Mouse (Mus musculus) stomach, embryonic 15.5 days (tissue): ENCODE data around the gene Wdr62. TPM values are rescaled to one million over a fixed set of nuclear protein-coding genes. Genes with fewer than 3 reads are reported as not detected.

Experiments
- ATAC-seq: fragments of 200-750 bp; cut with Nextera tagmentation; 2 replicates; pipeline ENCODE4 v1.8.0; 2017; ENCODE audit warnings: low read depth, moderate number of reproducible peaks, moderate TSS enrichment; ENCODE audit not compliant: insufficient read depth, low FRiP score
- H3K27ac ChIP-seq: fragments of 300-500 bp; sonication (generic); 2 replicates; pipeline ENCODE4 v1.5.1; 2015; ENCODE audit warnings: mild to moderate bottlenecking, inconsistent platforms
- H3K27me3 ChIP-seq: fragments of 300-500 bp; sonication (generic); replicated peaks from 2 replicates; pipeline ENCODE4 v1.6.1; 2015; ENCODE audit warnings: inconsistent platforms
- H3K36me3 ChIP-seq: fragments of 300-500 bp; sonication (generic); 2 replicates; pipeline ENCODE4 v1.6.1; 2015; ENCODE audit warnings: inconsistent platforms
- H3K4me1 ChIP-seq: fragments of 300-500 bp; sonication (generic); 2 replicates; pipeline ENCODE4 v1.6.1; 2015; ENCODE audit warnings: inconsistent platforms
- H3K4me2 ChIP-seq: fragments of 300-500 bp; sonication (generic); 2 replicates; pipeline ENCODE4 v1.6.1; 2015; ENCODE audit warnings: mild to moderate bottlenecking, inconsistent platforms
- H3K4me3 ChIP-seq: fragments of 300-500 bp; sonication (generic); replicated peaks from 2 replicates; pipeline ENCODE4 v1.5.1; 2015; ENCODE audit warnings: inconsistent platforms
- H3K9ac ChIP-seq: fragments of 300-500 bp; sonication (generic); 2 replicates; pipeline ENCODE4 v1.6.1; 2015; ENCODE audit warnings: inconsistent platforms
- H3K9me3 ChIP-seq: fragments of 300-500 bp; sonication (generic); 2 replicates; pipeline ENCODE4 v1.6.1; 2016; ENCODE audit warnings: inconsistent platforms
- WGBS: fragments of 180-500 bp; shearing (Covaris S2); methylation state at CpG from one replicate; pipeline ENCODE4 v1.1.7; 2015; 5-methylcytosine and 5-hydroxymethylcytosine counted together
- polyA plus RNA-seq: library from polyadenylated mRNA; unstranded; fragments of >200 nt; fragmentation: Nextera tagmentation; extraction: Ambion mirVana; gene quantifications from 2 replicates; pipeline ENCODE4 v1.2.1, GENCODE M21; 2015

Wdr62 gene
- polyA plus RNA-seq, 1 experiment from 2014 or later = 5.3 TPM

DNA sequence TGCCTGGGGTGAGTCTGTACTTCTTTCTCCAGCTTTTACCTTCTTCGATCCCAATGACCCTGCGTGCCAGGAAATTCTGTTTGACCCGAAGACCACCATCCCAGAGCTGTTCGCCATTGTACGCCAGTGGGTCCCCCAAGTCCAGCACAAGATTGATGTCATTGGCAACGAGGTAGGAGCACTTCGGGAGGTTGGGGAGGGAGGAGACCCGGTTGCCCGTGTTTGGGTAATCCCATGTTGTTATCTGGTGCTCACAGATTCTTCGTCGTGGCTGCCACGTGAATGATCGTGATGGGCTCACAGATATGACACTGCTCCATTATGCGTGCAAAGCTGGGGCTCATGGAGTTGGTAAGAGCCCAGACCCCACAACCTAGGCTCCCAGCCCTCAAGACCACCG, 16.6 kb upstream of the Wdr62 start:
- no peak for ATAC-seq
- H3K27ac ChIP-seq = no peak overlapping the region
- H3K9ac ChIP-seq = no peak overlapping the region
- peaks cover 6% of the 10 kb centered on the region; the same call in 1 of the 2 replicates for H3K36me3 ChIP-seq
- 88% methylated on average over 15 of the region's 15 CpGs for WGBS
- no peak overlapping the region for H3K4me2 ChIP-seq
- 0 out of 2 replicates have a peak, but pooled peaks cover 7% of the 10 kb centered on the region for H3K4me1 ChIP-seq
- no peak overlapping the region for H3K4me3 ChIP-seq
- H3K9me3 ChIP-seq = no peaks in the 10 kb centered on the region
- no peaks in the 10 kb centered on the region for H3K27me3 ChIP-seq

DNA sequence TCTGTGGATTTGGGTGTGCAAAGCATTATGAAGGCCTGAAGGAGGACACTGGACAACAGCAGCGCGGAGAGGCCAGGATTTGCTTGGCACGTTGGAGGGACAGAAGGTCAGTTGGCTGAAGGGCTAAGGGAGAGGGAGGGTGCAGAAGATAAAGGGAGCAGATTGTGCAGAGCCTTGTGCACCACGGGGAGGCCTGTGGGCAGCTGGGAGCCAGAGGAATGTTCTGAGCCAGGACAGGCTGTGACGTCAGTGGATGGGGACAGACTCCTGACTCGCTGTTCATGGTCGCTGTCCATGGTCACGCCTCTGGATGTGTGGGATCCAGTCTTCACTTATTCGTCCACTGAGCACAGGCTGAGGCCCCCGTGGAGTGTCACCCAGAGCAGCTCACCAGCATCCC, 14.9 kb upstream of the Wdr62 start:
- no peak for ATAC-seq
- Histone ChIP-seq H3K4me1 (0 out of 2 replicates have a peak, but pooled peaks cover 11% of the 10 kb centered on the region), H3K4me3 (no peak overlapping the region), H3K27ac (no peak overlapping the region), H3K9me3 (no peaks in the 10 kb centered on the region), H3K9ac (no peak overlapping the region), H3K27me3 (no peaks in the 10 kb centered on the region), H3K36me3 (peaks cover 3% of the 10 kb centered on the region; the same call in 1 of the 2 replicates), H3K4me2 (no peak overlapping the region)
- 65% methylated on average over 10 of the region's 10 CpGs for WGBS

DNA sequence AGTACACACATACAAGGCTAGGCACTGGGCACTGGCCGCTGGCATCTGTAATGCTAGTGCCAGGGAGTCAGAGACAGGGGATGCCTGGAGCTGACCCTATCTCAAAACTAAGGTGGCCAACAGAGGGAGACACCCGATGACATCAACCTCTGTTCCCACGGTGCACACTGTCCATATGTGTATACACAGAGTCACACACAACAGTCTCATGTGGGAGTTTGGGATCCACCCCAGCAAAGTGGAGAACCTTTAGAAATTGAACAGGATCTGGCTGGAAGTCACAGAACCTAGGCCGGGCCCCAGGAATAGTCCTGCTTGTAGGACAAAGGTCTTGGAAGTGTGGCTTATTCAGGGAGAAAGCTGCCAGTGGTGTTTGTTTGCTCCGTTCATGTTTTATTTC, 14.1 kb upstream of the Wdr62 start:
- ATAC-seq = no peak
- Histone ChIP-seq H3K36me3 (peaks cover 3% of the 10 kb centered on the region; the same call in 1 of the 2 replicates), H3K4me2 (no peak overlapping the region), H3K27me3 (no peaks in the 10 kb centered on the region), H3K4me1 (0 out of 2 replicates have a peak, but pooled peaks cover 11% of the 10 kb centered on the region), H3K27ac (no peak overlapping the region), H3K4me3 (no peak overlapping the region), H3K9me3 (no peaks in the 10 kb centered on the region), H3K9ac (no peak overlapping the region)
- 88% methylated on average over 5 of the region's 5 CpGs for WGBS

- no peaks in the 10 kb centered on the region for H3K9me3 ChIP-seq
- WGBS = 77% methylated on average over 13 of the region's 13 CpGs
- H3K4me2 ChIP-seq = no peak overlapping the region
- peaks cover 3% of the 10 kb centered on the region; the same call in 1 of the 2 replicates for H3K36me3 ChIP-seq
- H3K4me3 ChIP-seq = no peak overlapping the region
- ATAC-seq = no peak
- 0 out of 2 replicates have a peak, but pooled peaks cover 11% of the 10 kb centered on the region for H3K4me1 ChIP-seq
- no peaks in the 10 kb centered on the region for H3K27me3 ChIP-seq
- H3K27ac ChIP-seq = no peak overlapping the region
- H3K9ac ChIP-seq = no peak overlapping the region
Measured at GRCm38 (mm10) chr7:30293795-30294194, 13.6 kb upstream of the Wdr62 start.

GRCm38 (mm10) chr7:30291215-30292131, 11.3 kb upstream of the Wdr62 start, which contains the start of gene Clip3:
TSS of gene Clip3 (plus strand) at chr7:30291728.
- H3K36me3 ChIP-seq = no peaks in the 10 kb centered on the region
- peak; percentile 54 for ATAC-seq
- H3K9me3 ChIP-seq = no peaks in the 10 kb centered on the region
- H3K4me2 ChIP-seq = peak within 1 kb of the TSS; percentile 66
- peak within 1 kb of the TSS; percentile 59 for H3K27ac ChIP-seq
- H3K4me3 ChIP-seq = peak within 1 kb of the TSS; percentile 62
- no peaks in the 10 kb centered on the region for H3K27me3 ChIP-seq
- peak within 1 kb of the TSS; percentile 59 for H3K9ac ChIP-seq
- 8% methylated on average over 35 of the region's 35 CpGs for WGBS
- H3K4me1 ChIP-seq = 0 out of 2 replicates have a peak, but pooled peaks cover 11% of the 10 kb centered on the region

DNA sequence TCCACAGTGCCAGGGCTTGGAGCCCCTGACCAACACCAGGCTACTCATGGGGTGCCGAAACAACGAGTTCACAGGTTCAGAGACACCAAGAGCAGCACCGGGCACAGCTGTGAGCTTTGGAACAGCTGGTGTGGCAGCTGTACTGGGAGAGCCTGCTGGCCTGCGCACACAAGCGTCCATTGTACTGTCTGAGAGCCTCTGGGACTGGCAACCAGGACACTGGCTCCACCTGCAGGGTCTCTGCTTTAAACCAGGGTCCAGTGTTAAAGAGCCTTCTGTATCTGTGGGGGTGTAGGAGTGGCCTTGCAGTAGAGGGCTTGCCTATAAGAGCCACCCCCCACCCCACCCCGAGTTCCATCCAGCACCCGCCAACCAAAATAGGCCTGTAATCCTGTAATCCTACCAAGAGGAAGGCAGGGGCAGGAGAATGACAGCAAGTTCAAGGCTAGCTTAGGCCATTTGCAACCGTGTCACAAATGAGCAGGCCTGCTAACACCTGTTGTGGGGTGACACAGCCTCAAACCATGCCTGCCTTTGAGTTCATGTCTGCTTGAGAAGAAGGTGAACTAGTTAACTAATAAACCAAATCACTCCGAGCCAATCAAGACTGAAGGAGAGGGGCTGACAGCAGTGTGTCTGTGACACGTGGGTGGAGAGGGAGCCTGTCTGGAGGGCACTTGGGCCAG, 9.6 kb upstream of the Wdr62 start:
- H3K4me3 ChIP-seq = no peak overlapping the region
- no peaks in the 10 kb centered on the region for H3K36me3 ChIP-seq
- no peak overlapping the region for H3K9ac ChIP-seq
- H3K4me1 ChIP-seq = 0 out of 2 replicates have a peak, but pooled peaks cover 11% of the 10 kb centered on the region
- no peaks in the 10 kb centered on the region for H3K27me3 ChIP-seq
- 55% methylated on average over 10 of the region's 10 CpGs for WGBS
- H3K27ac ChIP-seq = no peak overlapping the region
- ATAC-seq = no peak
- H3K4me2 ChIP-seq = no peak overlapping the region
- no peaks in the 10 kb centered on the region for H3K9me3 ChIP-seq

DNA sequence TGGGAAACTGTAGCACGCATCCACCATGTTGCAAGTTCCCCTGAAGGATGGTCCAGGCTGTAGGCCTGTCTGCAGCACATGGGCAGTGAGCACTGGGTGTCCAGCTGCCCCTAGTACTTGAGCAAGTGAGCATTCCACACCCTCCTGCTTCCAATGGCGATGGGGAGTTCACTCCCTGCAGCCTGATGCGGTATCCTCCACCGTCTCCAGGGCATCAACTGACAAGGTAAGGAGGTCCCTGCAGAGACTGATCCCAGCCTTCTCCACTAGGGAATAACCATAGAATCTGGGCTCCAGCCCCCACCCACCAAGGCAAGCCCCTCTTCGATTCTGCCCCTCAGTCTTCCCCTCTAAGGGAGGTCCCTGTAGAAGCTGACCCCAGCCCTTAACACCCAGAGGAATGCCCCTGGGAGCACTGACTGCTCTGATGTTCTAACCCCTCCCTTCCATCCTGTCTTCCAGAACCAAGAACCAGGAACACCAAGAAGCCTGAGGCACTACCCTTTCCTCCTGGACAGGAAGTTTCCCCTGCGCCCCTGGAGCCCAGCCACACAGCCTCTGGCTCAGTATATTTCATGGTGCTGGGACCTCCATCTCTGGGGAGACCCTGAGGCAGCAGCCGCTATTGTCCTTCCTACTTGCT, 9.0 kb upstream of the Wdr62 start:
- no peak overlapping the region for H3K27ac ChIP-seq
- no peak overlapping the region for H3K4me2 ChIP-seq
- no peak for ATAC-seq
- no peaks in the 10 kb centered on the region for H3K36me3 ChIP-seq
- no peak overlapping the region for H3K4me3 ChIP-seq
- H3K9ac ChIP-seq = no peak overlapping the region
- 63% methylated on average over 7 of the region's 7 CpGs for WGBS
- no peaks in the 10 kb centered on the region for H3K9me3 ChIP-seq
- H3K27me3 ChIP-seq = no peaks in the 10 kb centered on the region
- 0 out of 2 replicates have a peak, but pooled peaks cover 11% of the 10 kb centered on the region for H3K4me1 ChIP-seq

GRCm38 (mm10) chr7:30288046-30288445, 7.8 kb upstream of the Wdr62 start:
- Histone ChIP-seq H3K4me3 (no peak overlapping the region), H3K4me2 (no peak overlapping the region), H3K9ac (no peak overlapping the region), H3K27ac (no peak overlapping the region), H3K9me3 (no peaks in the 10 kb centered on the region), H3K36me3 (no peaks in the 10 kb centered on the region), H3K27me3 (no peaks in the 10 kb centered on the region), H3K4me1 (0 out of 2 replicates have a peak, but pooled peaks cover 7% of the 10 kb centered on the region)
- ATAC-seq = no peak
- WGBS = 65% methylated on average over 6 of the region's 6 CpGs

DNA sequence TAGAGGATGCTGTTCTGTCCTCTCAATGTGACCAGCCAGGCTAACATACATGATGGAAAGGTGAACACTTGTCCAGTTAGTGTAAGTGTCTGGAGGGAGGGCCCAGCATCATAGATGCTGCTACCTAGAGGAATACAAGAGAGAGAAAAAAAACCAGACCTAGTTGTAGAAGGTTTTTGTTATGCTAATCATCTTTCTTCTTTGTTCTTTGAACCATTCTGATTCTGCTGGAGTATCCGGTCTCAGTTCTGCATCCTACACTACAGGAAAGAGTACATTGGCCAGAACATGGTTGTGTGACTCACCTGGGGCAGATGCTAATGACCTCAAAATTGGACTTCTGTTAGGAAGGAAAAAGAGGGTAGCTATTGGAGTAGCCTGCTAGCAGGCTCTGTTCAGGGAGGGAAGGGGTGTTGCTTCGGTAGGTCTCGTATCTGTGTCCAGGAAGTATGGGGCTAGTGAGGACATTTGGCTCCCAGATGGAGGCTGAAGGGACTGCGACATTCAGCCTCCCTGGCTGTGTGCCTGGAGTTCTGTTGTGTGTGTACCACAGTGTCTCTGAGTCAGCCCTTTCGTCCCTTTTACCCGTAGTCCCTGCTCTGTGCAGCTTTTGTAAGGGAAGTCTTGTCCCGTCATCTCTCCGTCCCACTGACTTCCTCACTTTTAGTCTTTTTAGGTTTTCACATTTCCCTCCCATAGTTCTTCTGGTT, 6.6 kb upstream of the Wdr62 start:
- Histone ChIP-seq H3K4me1 (0 out of 2 replicates have a peak, but pooled peaks cover 4% of the 10 kb centered on the region), H3K27me3 (no peaks in the 10 kb centered on the region), H3K9me3 (no peaks in the 10 kb centered on the region), H3K4me2 (no peak overlapping the region), H3K27ac (no peak overlapping the region), H3K9ac (no peak overlapping the region), H3K4me3 (no peak overlapping the region), H3K36me3 (no peaks in the 10 kb centered on the region)
- no peak for ATAC-seq
- 64% methylated on average over 8 of the region's 8 CpGs for WGBS

- Histone ChIP-seq H3K27ac (no peak overlapping the region), H3K4me2 (no peak overlapping the region), H3K27me3 (no peaks in the 10 kb centered on the region), H3K4me3 (no peak overlapping the region), H3K9ac (no peak overlapping the region), H3K36me3 (no peaks in the 10 kb centered on the region), H3K9me3 (no peaks in the 10 kb centered on the region), H3K4me1 (peaks cover 3% of the 10 kb centered on the region; the same call in 1 of the 2 replicates)
- WGBS = 77% methylated on average over 7 of the region's 7 CpGs
- ATAC-seq = no peak
Measured at GRCm38 (mm10) chr7:30282740-30283139, 2.5 kb upstream of the Wdr62 start.

- no peaks in the 10 kb centered on the region for H3K27me3 ChIP-seq
- WGBS = 64% methylated on average over 4 of the region's 4 CpGs
- H3K27ac ChIP-seq = peak overlapping the region; percentile 98; the same call in 1 of the 2 replicates
- no peaks in the 10 kb centered on the region for H3K9me3 ChIP-seq
- 0 out of 2 replicates have a peak overlapping the region, but pooled peaks have one; percentile 92 for H3K4me3 ChIP-seq
- H3K4me2 ChIP-seq = peak overlapping the region; percentile 94; the same call in 1 of the 2 replicates
- H3K36me3 ChIP-seq = no peaks in the 10 kb centered on the region
- H3K4me1 ChIP-seq = peaks cover 3% of the 10 kb centered on the region; the same call in 1 of the 2 replicates
- no peak overlapping the region for H3K9ac ChIP-seq
- no peak for ATAC-seq
Measured at GRCm38 (mm10) chr7:30281522-30281921, 1.3 kb upstream of the Wdr62 start.
